Mouse (Mus musculus) heart, embryonic 15.5 days (tissue): ENCODE results near the gene Gm42421. TPM values are rescaled to one million over a fixed set of nuclear protein-coding genes. Genes with fewer than 3 reads are reported as not detected.

Experiments used
- ATAC-seq: fragments of 200-750 bp; cut with Nextera tagmentation; replicated peaks from 2 replicates; pipeline ENCODE4 v1.8.0; 2017; ENCODE audit warnings: low read depth, moderate TSS enrichment; ENCODE audit not compliant: insufficient number of reproducible peaks, insufficient read depth, low FRiP score
- H3K27ac ChIP-seq: fragments of 300-500 bp; sonication (generic); 2 replicates; pipeline ENCODE4 v1.5.1; 2015; ENCODE audit warnings: mild to moderate bottlenecking, inconsistent platforms
- H3K27me3 ChIP-seq: fragments of 300-500 bp; sonication (generic); 2 replicates; pipeline ENCODE4 v1.6.1; 2015; ENCODE audit warnings: inconsistent platforms
- H3K36me3 ChIP-seq: fragments of 300-500 bp; sonication (generic); 2 replicates; pipeline ENCODE4 v1.6.1; 2015; ENCODE audit warnings: mild to moderate bottlenecking, inconsistent platforms
- H3K4me1 ChIP-seq: fragments of 300-500 bp; sonication (generic); replicated peaks from 2 replicates; pipeline ENCODE4 v1.6.1; 2015; ENCODE audit warnings: inconsistent platforms
- H3K4me2 ChIP-seq: fragments of 300-500 bp; sonication (generic); 2 replicates; pipeline ENCODE4 v1.6.1; 2015; ENCODE audit warnings: inconsistent platforms, mild to moderate bottlenecking, moderate library complexity
- H3K4me3 ChIP-seq: fragments of 300-500 bp; sonication (generic); 2 replicates; pipeline ENCODE4 v1.5.1; 2015; ENCODE audit warnings: mild to moderate bottlenecking, inconsistent platforms
- H3K9ac ChIP-seq: fragments of 300-500 bp; sonication (generic); 2 replicates; pipeline ENCODE4 v1.6.1; 2015; ENCODE audit warnings: mild to moderate bottlenecking, inconsistent platforms
- H3K9me3 ChIP-seq: fragments of 300-500 bp; sonication (generic); replicated peaks from 2 replicates; pipeline ENCODE4 v1.6.1; 2016; ENCODE audit warnings: inconsistent platforms
- WGBS: fragments of 180-500 bp; shearing (Covaris S2); methylation state at CpG from one replicate; pipeline ENCODE4 v1.1.7; 2015; ENCODE audit warnings: mixed read lengths; 5-methylcytosine and 5-hydroxymethylcytosine counted together
- polyA plus RNA-seq: library from polyadenylated mRNA; unstranded; fragments of >200 nt; fragmentation: Nextera tagmentation; extraction: Ambion mirVana; gene quantifications from 2 replicates; pipeline ENCODE4 v1.2.1, GENCODE M21; 2015

Gm42421 gene
- polyA plus RNA-seq, 1 experiment from 2014 or later = 0.43 TPM

GRCm38 (mm10) chr5:143941588-143941987, 13.6 kb downstream of the Gm42421 start:
- 31% methylated on average over 10 of the region's 10 CpGs for WGBS
- Histone ChIP-seq H3K4me2 (no peak overlapping the region), H3K36me3 (no peaks in the 10 kb centered on the region), H3K4me3 (no peak overlapping the region), H3K27me3 (no peaks in the 10 kb centered on the region), H3K9me3 (no peaks in the 10 kb centered on the region), H3K9ac (no peak overlapping the region), H3K4me1 (no peaks in the 10 kb centered on the region), H3K27ac (no peak overlapping the region)
- no peak for ATAC-seq

DNA sequence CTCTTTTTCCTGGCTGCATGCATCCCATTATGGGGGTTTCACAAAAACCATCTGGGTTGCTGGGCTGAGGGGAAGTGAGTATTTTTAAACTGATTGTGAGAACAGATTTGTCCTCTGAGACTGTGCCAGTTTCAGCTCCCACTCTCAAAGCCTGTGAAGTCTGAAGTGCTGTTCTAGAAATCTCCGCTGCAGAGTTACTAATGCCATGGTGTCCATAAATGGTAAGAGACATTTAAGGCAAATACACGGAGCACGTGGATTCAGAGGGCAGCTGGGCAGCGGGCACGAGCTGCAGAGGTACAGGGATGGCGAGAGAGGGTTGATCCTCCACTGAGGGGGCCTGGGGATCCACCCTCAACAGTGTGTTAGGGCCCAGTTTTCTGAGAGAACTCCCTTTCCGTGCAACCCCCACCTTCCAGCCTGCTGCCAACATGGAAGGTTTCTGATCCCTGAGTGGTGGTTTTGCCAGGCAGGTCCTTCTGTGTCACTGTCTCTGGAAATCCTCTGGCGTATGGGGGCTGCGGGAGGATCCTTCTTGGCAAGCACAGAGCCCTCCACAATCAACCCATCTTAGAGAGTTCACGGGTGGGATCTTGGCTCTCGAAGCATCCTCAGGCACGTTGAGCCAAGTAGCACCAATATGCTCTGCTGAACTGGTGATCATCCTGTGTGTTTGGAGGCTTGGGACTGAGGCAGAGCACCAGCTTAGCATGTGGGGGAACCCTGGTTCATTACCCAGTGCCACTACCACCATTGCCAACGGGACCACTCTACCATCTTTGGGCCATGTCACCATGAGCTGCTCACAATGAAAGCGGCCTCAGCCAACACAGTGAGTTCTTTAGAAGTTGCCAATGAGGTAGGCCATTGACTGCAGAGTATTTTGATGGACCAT, 15.5 kb downstream of the Gm42421 start:
- ATAC-seq = no peak
- 73% methylated on average over 14 of the region's 14 CpGs for WGBS
- Histone ChIP-seq H3K27ac (no peak overlapping the region), H3K4me2 (no peak overlapping the region), H3K4me1 (no peaks in the 10 kb centered on the region), H3K9me3 (no peaks in the 10 kb centered on the region), H3K9ac (no peak overlapping the region), H3K27me3 (no peaks in the 10 kb centered on the region), H3K4me3 (no peak overlapping the region), H3K36me3 (no peaks in the 10 kb centered on the region)

DNA sequence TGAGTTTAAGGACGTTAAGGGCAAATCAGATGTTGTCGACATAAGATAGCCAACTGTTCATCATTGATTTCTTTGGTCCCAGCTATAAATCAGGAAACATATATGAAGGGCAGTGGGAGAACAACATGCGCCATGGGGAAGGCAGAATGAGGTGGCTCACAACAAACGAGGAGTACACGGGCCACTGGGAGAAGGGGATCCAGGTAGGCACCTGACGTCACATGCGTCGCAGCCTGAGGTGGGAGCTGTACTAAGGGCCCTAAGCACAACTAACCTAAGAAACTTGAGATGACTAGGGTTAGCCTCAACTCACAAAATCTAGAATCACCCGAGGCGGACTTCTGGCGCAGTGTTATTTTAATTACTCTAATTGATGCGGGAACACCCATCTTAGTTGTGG, 20.4 kb downstream of the Gm42421 start:
- 81% methylated on average over 12 of the region's 12 CpGs for WGBS
- Histone ChIP-seq H3K9ac (no peak overlapping the region), H3K9me3 (no peaks in the 10 kb centered on the region), H3K27ac (no peak overlapping the region), H3K4me3 (no peak overlapping the region), H3K36me3 (no peaks in the 10 kb centered on the region), H3K27me3 (no peaks in the 10 kb centered on the region), H3K4me2 (no peak overlapping the region), H3K4me1 (no peaks in the 10 kb centered on the region)
- ATAC-seq = no peak

DNA sequence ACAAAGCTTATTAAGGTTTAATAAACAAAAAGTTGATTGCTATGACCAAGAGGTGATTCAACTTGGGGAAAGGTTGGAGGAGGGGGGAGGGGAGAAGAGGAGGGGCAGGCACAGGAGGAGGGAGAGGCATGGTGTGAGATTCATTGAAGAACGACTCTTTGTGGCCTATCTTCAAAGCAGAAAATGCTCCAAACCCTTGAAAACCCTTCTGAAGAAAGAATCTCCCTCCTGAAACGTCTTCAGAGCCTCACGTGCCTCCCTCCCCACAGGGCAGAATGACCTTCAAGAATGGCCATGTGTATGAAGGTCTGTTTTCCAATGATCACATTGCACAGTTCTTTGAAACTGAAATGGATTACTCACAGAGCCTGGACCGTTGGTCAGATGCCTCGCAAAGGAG, 22.0 kb downstream of the Gm42421 start:
- Histone ChIP-seq H3K36me3 (no peaks in the 10 kb centered on the region), H3K27ac (no peak overlapping the region), H3K4me3 (no peak overlapping the region), H3K9ac (no peak overlapping the region), H3K4me1 (no peaks in the 10 kb centered on the region), H3K27me3 (no peaks in the 10 kb centered on the region), H3K4me2 (no peak overlapping the region), H3K9me3 (no peaks in the 10 kb centered on the region)
- WGBS = 44% methylated on average over 5 of the region's 5 CpGs
- ATAC-seq = no peak

- H3K36me3 ChIP-seq = no peaks in the 10 kb centered on the region
- H3K4me2 ChIP-seq = no peak overlapping the region
- H3K4me1 ChIP-seq = no peaks in the 10 kb centered on the region
- H3K9me3 ChIP-seq = no peaks in the 10 kb centered on the region
- H3K9ac ChIP-seq = no peak overlapping the region
- H3K27ac ChIP-seq = no peak overlapping the region
- ATAC-seq = no peak
- 83% methylated on average over 6 of the region's 6 CpGs for WGBS
- H3K4me3 ChIP-seq = no peak overlapping the region
- H3K27me3 ChIP-seq = no peaks in the 10 kb centered on the region
These were observed 29.1 kb downstream of the Gm42421 start for GRCm38 (mm10) chr5:143957101-143957500.

DNA sequence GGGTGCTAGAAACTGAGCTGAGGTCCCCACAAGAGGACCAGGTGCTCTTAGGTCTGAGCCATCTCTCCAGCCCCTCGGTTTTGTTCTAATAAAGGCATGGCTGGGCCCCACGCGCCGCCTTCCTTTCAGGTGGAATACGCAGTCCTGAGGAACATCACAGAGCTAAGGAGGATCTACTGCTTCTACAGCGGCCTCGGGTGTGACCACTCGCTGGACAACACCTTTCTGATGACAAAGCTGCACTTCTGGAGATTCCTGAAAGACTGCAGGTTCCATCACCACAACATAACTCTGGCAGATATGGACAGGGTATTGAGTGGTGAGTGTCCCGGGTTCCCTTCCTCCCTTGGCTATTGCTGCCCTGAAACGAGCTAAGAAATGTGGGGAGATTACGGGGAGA, 31.6 kb downstream of the Gm42421 start:
- Histone ChIP-seq H3K9ac (no peak overlapping the region), H3K4me1 (no peaks in the 10 kb centered on the region), H3K4me2 (no peak overlapping the region), H3K9me3 (no peaks in the 10 kb centered on the region), H3K27me3 (no peaks in the 10 kb centered on the region), H3K27ac (no peak overlapping the region), H3K4me3 (no peak overlapping the region), H3K36me3 (no peaks in the 10 kb centered on the region)
- no peak for ATAC-seq
- WGBS = 88% methylated on average over 11 of the region's 11 CpGs

DNA sequence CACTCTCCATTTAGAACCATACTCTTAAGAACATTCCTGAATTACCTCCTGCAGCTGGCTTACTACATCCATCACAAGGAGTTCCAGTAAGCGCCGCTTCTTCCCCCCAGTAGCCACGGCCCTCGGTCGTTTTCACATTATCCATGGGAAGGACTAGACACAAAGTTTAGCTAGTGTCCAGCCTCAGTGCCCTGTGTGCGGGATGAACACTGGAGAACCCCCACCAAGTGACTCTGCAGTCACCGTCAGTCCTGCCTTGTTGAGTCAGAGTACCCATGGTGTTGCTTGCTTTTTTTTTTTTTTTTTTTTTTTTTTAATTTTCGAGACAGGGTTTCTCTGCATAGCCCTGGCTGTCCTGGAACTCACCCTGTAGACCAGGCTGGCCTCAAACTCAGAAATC, 33.2 kb downstream of the Gm42421 start:
- ATAC-seq = no peak
- no peaks in the 10 kb centered on the region for H3K4me1 ChIP-seq
- H3K27ac ChIP-seq = no peak overlapping the region
- H3K9me3 ChIP-seq = no peaks in the 10 kb centered on the region
- 78% methylated on average over 8 of the region's 8 CpGs for WGBS
- H3K4me3 ChIP-seq = no peak overlapping the region
- H3K27me3 ChIP-seq = no peaks in the 10 kb centered on the region
- H3K36me3 ChIP-seq = no peaks in the 10 kb centered on the region
- H3K9ac ChIP-seq = no peak overlapping the region
- no peak overlapping the region for H3K4me2 ChIP-seq

DNA sequence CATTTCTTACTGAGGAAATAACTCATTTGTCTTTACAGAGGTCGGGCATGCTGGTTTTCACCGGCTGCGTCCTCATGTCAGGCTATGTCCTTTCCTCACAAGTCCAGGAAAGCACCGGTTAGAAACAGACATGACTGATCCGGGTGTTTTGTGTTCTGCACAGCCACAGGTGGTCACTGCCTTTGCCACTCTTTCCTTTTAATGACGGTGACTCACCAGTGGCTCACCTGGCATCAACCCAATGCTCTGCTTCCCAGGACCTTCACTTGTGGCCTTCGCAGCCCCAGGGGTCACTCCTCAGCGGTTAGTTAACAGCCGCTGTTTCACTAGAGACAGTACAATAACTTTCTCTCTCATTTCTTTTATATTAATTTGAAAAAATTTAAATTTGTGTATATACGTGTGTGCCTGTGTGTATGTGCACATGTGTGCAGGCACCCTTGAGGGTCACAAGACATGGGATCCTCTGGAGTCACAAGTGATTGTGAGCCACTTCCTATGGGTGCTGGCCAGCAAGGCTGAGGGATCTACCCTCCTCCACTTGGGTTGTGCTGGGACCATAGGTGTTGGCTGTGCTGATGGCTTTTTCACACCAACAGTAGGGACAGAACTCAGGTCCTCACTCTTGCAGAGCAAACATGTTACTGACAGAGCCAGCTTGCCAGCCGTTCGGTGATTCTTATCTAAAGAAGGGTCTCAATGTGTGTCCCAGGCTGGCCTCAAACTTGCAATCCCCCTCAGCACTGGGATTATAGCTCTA, 37.8 kb downstream of the Gm42421 start:
- Histone ChIP-seq H3K4me3 (no peak overlapping the region), H3K4me1 (no peaks in the 10 kb centered on the region), H3K36me3 (no peaks in the 10 kb centered on the region), H3K4me2 (no peak overlapping the region), H3K9ac (no peak overlapping the region), H3K27ac (no peak overlapping the region), H3K9me3 (no peaks in the 10 kb centered on the region), H3K27me3 (no peaks in the 10 kb centered on the region)
- no peak for ATAC-seq
- 76% methylated on average over 12 of the region's 12 CpGs for WGBS

GRCm38 (mm10) chr5:143966671-143967070, 38.7 kb downstream of the Gm42421 start:
- Histone ChIP-seq H3K27me3 (no peaks in the 10 kb centered on the region), H3K9me3 (no peaks in the 10 kb centered on the region), H3K9ac (no peak overlapping the region), H3K27ac (no peak overlapping the region), H3K4me2 (no peak overlapping the region), H3K4me1 (no peaks in the 10 kb centered on the region), H3K4me3 (no peak overlapping the region), H3K36me3 (no peaks in the 10 kb centered on the region)
- no peak for ATAC-seq
- 81% methylated on average over 12 of the region's 12 CpGs for WGBS

- H3K9ac ChIP-seq = no peak overlapping the region
- 43% methylated on average over 3 of the region's 3 CpGs for WGBS
- no peak overlapping the region for H3K4me2 ChIP-seq
- H3K27ac ChIP-seq = no peak overlapping the region
- H3K4me1 ChIP-seq = no peaks in the 10 kb centered on the region
- no peak overlapping the region for H3K4me3 ChIP-seq
- H3K9me3 ChIP-seq = no peaks in the 10 kb centered on the region
- H3K27me3 ChIP-seq = 0 out of 2 replicates have a peak, but pooled peaks cover 3% of the 10 kb centered on the region
- ATAC-seq = no peak
- no peaks in the 10 kb centered on the region for H3K36me3 ChIP-seq
These were observed 44.7 kb downstream of the Gm42421 start for GRCm38 (mm10) chr5:143972628-143973027.

DNA sequence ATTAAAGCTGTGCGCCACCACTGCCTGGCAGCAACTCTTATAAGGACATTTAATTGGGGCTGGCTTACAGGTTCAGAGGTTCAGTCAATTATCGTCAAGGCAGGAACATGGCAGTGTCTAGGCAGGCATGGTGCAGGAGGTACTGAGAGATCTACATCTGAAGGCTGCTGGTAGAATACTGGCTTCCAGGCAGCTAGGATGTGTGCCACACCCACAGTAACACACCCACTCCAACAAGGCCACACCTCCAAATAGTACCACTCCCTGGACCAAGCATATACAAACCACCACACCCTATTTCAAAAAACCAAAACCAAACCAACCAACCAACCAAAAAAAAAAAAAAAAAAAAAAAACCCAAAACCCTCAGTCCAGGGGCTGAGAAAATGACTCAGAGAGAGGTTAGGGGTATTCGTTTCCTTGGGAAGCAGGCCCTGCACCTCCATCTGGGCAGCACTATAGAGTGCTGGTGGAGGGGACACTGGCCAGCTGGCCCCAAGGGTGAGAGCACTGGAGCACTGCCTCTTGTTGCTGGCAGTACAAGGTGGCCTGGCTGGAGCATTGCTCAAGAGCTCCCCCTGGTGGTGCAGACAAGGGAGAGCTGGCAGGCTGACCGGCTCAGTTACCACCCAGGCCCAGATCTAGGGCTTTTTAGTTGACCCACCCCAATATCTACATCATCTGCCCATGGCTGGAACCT, 47.1 kb downstream of the Gm42421 start:
- Histone ChIP-seq H3K4me1 (no peaks in the 10 kb centered on the region), H3K4me2 (no peak overlapping the region), H3K9me3 (no peaks in the 10 kb centered on the region), H3K4me3 (no peak overlapping the region), H3K9ac (no peak overlapping the region), H3K27ac (no peak overlapping the region), H3K27me3 (0 out of 2 replicates have a peak, but pooled peaks cover 3% of the 10 kb centered on the region), H3K36me3 (no peaks in the 10 kb centered on the region)
- 53% methylated on average over 4 of the region's 4 CpGs for WGBS
- ATAC-seq = peak; percentile 73; the same call in 1 of the 2 replicates
